Mouse (Mus musculus) layer of hippocampus, adult 11-12 months (tissue): ENCODE measurements around the gene Rgp1.

ENCODE experiments used
- DNase-seq: peaks from one replicate; pipeline ENCODE4 v3.0.0; 2022; ENCODE audit warnings: low spot score

The Rgp1 gene

DNA sequence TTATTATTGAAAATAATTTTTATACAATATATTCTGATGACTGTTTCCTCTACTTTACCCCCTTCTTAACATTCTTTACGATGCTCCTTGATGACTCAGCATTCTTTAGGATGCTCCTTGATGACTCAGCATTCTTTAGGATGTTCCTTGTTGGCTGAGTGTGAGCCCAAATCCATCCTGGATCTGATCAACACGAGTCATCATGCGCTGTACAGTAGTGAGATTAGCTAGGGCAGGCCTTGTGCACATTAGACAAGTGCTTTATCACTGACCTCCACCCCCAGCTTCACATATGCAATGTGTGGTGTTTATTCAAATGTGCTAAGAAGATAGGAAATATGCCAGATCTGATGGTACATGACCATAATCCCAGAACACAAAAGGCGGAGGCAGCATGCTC is 19.7 kb downstream of the Rgp1 start:
- DNase-seq = no peak

DNA sequence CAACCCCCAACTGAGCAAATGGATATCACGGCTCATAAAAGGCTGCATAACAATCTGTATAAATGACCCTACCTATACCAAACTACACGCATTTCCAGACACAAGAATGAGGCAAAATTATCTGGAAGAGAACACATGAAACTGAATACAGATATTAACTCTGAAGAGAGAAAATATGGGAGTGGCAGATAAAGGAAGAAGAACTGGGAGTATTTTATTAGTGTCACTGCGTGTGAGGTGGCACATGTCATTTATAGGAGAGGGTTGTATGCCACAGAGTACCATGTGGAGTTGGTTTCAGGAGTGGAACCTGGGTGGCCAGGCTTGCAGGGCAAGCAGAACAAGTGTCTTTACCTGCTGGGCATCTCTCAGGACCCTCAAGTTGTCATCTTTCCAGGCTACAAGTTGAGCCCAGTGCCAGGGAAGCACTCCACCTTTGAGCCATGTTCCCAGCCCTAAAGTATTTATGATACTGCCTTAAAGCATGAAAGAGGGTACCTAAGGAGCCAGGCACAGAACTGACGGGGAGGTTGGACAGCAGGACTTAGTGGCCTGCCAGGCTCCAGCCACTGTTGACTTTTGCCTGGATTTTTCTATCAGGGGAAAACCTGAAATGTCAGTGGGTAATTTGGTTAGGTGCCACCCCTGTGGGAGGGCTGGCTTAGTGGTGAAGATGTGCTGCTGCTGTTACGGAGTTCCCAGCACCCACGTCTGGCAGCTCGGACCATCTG is 20.3 kb downstream of the Rgp1 start:
- no peak for DNase-seq

- no peak for DNase-seq
These were observed 21.9 kb downstream of the Rgp1 start for GRCm38 (mm10) chr4:43600195-43600934.

DNA sequence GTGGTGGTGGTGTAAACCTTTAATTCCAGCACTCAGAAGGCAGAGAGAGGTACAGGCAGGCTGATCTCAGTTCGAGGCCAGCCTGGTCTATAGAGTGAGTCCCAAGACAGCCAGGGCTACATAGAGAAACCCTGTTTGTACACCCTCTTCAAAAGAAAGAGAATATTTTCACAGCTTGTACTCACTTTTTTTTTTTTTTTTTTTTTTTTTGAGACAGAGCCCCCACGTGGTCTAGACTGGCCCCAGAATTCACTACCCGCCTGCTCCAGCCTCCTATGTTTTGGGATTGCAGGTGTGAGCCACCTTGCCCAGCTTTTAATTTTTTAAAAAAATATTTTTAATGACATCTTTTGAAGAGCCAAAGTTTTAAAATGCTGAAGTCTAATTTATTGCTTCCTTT is 25.6 kb downstream of the Rgp1 start:
- DNase-seq = no peak

GRCm38 (mm10) chr4:43604751-43605685 is 26.5 kb downstream of the Rgp1 start:
- DNase-seq = no peak

- DNase-seq = no peak
These were observed 34.0 kb downstream of the Rgp1 start for GRCm38 (mm10) chr4:43612534-43612933.

DNA sequence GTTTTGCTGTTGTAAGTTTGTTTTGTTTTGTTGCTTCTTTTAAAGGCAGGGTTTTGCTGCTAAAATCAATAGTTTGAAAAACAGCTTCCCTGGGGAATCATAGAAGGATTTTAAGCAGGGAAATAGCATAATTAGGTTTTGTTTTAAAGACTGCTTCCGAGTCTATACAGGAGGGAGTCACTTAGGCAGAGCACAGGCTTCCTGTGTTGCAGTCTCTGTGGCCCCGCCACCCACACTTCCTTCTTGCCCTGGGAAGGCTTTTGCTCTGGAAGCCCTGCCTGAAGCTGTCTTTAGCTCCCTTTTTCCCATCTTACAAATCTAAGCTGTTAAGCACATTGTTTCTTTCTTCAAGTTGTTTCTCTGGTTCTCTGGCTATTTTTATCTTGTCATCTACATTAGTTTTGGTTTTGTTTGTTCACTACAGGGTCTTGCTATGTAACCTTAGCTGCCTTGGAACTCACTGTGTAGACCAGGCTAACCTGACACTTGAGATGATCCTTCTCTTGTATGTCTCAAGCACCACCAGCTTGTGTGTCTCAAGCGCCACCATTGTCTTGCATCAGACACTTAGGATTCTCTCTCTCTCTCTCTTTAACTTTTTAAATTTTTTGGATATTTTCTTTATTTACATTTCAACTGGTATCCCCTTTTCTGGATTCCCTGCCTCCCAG is 34.7 kb downstream of the Rgp1 start:
- DNase-seq = no peak

- DNase-seq = no peak
These were observed 41.7 kb downstream of the Rgp1 start for GRCm38 (mm10) chr4:43620146-43620778.

DNA sequence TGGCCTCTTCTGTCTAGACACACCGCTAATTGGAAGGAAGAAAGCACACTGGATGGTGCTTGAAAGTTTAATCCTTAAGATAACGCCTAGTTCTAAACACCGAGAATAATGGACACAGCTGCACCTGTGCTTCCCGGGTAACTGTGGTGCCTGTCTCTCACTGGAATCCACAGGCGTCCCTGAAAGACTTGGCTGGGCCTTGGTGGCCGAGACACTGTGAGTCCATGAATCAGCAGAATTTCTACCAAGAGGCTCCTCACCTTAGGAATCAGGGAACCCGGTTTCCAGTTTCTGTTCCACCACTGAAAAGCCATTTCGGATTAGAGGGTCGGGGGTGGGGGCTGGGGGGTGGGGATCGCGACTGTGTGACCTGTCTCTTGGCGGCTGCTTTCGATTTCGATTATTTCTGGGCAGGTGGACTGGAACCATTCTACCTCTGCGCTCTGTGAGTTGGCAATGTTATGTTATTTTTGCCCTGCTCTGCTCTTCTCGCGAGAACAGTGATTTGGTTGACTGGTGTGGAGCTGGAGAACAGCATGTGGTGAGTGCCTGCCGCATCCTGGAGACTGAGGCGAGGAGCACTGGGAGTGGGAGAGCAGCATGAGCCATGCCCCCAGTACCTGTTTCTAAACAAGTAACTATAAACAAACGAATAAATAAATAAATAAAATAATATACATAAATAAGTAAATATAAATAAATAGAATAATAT is 50.7 kb downstream of the Rgp1 start:
- DNase-seq = no peak

- peak; percentile 89 for DNase-seq
These were observed 51.6 kb downstream of the Rgp1 start for GRCm38 (mm10) chr4:43630030-43630581.

GRCm38 (mm10) chr4:43630671-43631045 is 52.1 kb downstream of the Rgp1 start:
- DNase-seq = no peak

- DNase-seq = no peak
These were observed 52.8 kb downstream of the Rgp1 start, which contains the start of gene Npr2 for GRCm38 (mm10) chr4:43631046-43631955. Gene Npr2 (plus strand): TSS chr4:43631935.

DNA sequence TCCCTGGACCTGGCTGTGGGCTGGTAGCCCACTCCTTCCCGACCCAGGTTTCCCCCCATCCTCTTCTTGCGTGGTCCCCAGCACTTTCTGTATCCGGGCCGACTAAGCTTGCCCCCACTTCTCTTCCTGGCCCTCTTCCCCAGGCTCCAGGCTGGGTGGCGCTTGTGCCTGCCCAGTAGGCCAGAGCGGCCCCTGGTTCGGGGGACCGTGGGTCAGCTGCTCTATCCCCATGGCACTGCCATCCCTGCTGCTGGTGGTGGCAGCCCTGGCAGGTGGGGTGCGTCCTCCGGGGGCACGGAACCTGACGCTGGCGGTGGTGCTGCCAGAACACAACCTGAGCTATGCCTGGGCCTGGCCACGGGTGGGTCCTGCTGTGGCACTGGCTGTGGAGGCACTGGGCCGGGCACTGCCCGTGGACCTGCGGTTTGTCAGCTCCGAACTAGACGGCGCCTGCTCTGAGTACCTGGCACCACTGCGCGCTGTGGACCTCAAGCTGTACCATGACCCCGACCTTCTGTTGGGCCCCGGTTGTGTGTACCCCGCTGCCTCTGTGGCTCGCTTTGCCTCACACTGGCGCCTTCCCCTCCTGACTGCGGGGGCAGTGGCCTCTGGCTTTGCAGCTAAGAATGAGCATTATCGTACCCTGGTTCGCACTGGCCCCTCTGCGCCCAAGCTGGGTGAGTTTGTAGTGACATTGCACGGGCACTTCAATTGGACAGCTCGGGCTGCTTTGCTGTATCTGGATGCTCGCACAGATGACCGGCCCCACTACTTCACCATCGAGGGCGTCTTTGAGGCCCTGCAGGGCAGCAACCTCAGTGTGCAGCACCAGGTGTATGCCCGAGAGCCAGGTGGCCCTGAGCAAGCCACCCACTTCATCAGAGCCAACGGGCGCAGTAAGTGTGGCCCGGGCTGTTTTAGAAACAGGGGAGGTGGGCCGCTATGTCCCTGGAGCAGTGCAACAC is 53.7 kb downstream of the Rgp1 start:
- DNase-seq = no peak

- DNase-seq = no peak
These were observed 54.8 kb downstream of the Rgp1 start for GRCm38 (mm10) chr4:43633296-43633695.

DNA sequence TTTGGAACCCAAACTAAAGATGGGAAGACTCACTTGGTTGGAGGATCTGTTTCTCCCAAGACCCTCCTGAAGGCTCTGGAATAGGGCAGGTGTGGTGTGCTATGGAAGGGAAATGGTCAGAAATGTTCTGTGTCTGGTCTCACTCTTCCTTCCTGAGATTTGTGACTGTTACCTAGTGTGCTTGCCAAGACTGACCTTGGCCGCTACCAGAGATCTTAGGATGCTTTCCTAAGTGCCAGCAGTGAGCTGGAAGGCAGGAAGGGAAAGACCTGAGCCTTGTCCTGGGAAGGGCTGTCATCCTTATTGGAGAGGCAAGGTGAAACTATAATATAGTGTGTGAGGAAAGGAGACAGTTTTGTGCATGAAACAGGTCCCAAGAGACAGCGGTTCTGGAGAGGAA is 55.2 kb downstream of the Rgp1 start:
- no peak for DNase-seq

GRCm38 (mm10) chr4:43634621-43635374 is 56.3 kb downstream of the Rgp1 start:
- DNase-seq = no peak

DNA sequence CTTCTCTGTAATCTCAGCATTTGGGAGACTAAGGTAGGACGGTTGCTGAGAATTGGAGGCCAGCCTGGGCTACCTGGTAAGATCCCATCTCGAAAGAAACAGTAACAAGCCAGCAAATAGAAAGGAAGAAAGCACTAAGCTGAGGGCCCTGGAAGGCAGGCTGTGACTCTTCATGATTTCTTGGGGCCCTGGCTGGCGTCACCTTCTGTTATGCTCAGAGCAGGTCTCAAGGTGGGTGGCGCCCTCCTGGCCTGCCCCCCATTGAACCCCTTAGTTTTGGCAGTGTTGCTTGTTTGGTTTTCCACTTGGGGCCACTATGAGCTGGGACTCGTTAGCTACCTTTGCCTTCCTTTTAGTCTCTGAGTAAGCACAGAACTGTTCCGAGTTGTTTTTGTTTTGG is 58.2 kb downstream of the Rgp1 start:
- DNase-seq = no peak
